In the genomic region with DNA sequence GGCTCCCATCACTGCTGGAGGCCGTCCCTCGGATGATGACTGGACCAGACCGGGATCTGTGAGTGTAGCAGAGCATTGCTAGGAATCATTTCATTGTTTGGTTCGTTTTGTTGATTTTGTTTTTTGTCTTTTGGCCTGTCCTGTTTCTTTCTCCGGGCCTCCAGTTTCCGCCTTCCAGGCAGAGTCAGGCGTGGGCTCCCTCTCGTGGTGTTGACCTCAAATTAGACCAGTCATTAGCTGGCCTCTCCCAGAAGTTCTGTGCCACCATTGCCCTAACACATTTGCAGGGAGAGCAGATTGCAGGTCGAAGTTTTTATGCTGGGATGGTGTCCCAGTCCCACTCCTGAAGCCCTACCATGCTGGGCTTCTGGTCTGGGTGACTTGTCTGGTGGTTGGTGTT, we compare ENCODE assay signal across 23 mouse cellular contexts. TPM values are rescaled to one million over a fixed set of nuclear protein-coding genes. Genes with fewer than 3 reads are reported as not detected.
DNase-seq lines count a peak whose midpoint lies in the region; ATAC-seq and TF ChIP-seq lines count a peak whose summit lies in the region.
"Had no signal": no experiment of that assay in that cellular context is flagged by ENCODE, and none has a peak within 500 bp of the region (broad histone marks: within the 10 kb centered on the region; RNA-seq: fewer than 3 reads in every experiment).

No protein-coding gene starts in this region.

- no peak overlapping the region for H3K9ac ChIP-seq in kidney, postnatal 0 days (ENCODE audit: low read depth, low read length)
- H3K9ac ChIP-seq in lung, embryonic 14.5 days = no peak overlapping the region
- H3K9ac ChIP-seq: forebrain, embryonic 12.5 days; limb, embryonic 13.5 days; lung, embryonic 15.5 days; neural tube, embryonic 12.5 days; stomach, embryonic 15.5 days had no signal

- H3K4me3 ChIP-seq in kidney, postnatal 0 days (replicated peaks; ENCODE audit: low read depth, low read length) = no peak overlapping the region
- H3K4me3 ChIP-seq in lung, embryonic 14.5 days (ENCODE audit: low read depth, low read length) = no peak overlapping the region
- H3K4me3 ChIP-seq: forebrain, embryonic 12.5 days; limb, embryonic 13.5 days; lung, embryonic 15.5 days; neural tube, embryonic 12.5 days; stomach, embryonic 15.5 days had no signal

- no peaks in the 10 kb centered on the region for H3K9me3 ChIP-seq in kidney, postnatal 0 days (replicated peaks; ENCODE audit: low read length)
- H3K9me3 ChIP-seq in lung, embryonic 14.5 days (ENCODE audit: low read depth, low read length) = no peaks in the 10 kb centered on the region
- H3K9me3 ChIP-seq: forebrain, embryonic 12.5 days; limb, embryonic 13.5 days; lung, embryonic 15.5 days; neural tube, embryonic 12.5 days; stomach, embryonic 15.5 days had no signal

- WGBS in kidney, postnatal 0 days = 67% methylated on average over 9 of the region's 9 CpGs
- 69% methylated on average over 9 of the region's 9 CpGs for WGBS in lung, embryonic 14.5 days

- no peaks in the 10 kb centered on the region for H3K36me3 ChIP-seq in kidney, postnatal 0 days (ENCODE audit: insufficient read depth, low read length)
- no peaks in the 10 kb centered on the region for H3K36me3 ChIP-seq in lung, embryonic 14.5 days (ENCODE audit: insufficient read depth)
- H3K36me3 ChIP-seq: forebrain, embryonic 12.5 days; limb, embryonic 13.5 days; lung, embryonic 15.5 days; neural tube, embryonic 12.5 days; stomach, embryonic 15.5 days had no signal

- H3K27ac ChIP-seq in kidney, postnatal 0 days = no peak overlapping the region
- no peak overlapping the region for H3K27ac ChIP-seq in lung, embryonic 14.5 days (ENCODE audit: low read depth)
- H3K27ac ChIP-seq: forebrain, embryonic 12.5 days; hindbrain, postnatal 0 days; limb, embryonic 13.5 days; lung, embryonic 15.5 days; neural tube, embryonic 12.5 days; stomach, embryonic 15.5 days had no signal

- no peaks in the 10 kb centered on the region for H3K4me1 ChIP-seq in kidney, postnatal 0 days (replicated peaks; ENCODE audit: insufficient read depth, low read length)
- no peaks in the 10 kb centered on the region for H3K4me1 ChIP-seq in lung, embryonic 14.5 days (ENCODE audit: insufficient read depth)
- H3K4me1 ChIP-seq: forebrain, embryonic 12.5 days; limb, embryonic 13.5 days; lung, embryonic 15.5 days; neural tube, embryonic 12.5 days; stomach, embryonic 15.5 days had no signal

- no peak for DNase-seq in kidney, postnatal 0 days (ENCODE audit: low spot score)
- no peak for DNase-seq in kidney, postnatal 14 days
- DNase-seq in lung, embryonic 14.5 days = no peak
- no peak for DNase-seq in lung, adult 18-20 months
- DNase-seq in ES-CJ7 (ENCODE audit: low read depth, low spot score) = peak; percentile 40
- no peak for DNase-seq in urinary bladder, postnatal 10 days (ENCODE audit: low spot score)
- DNase-seq: adrenal gland, postnatal 36 days; cerebellum, adult 9-11 months; heart, postnatal 4 days; kidney, adult 9 months; thymus, postnatal 14 days had no signal

- TF ChIP-seq CTCF in kidney, postnatal 0 days (IDR thresholded peaks at IDR 0.05; ENCODE audit: low read depth) = peak; percentile 32; the same call in 1 of the 2 replicates
- TF ChIP-seq CTCF in lung, embryonic 14.5 days (IDR thresholded peaks at IDR 0.05; ENCODE audit: low read depth) = peak; percentile 9; the same call in 1 of the 2 replicates

- ATAC-seq in kidney, postnatal 0 days (replicated peaks; ENCODE audit: low FRiP score, low read depth) = no peak
- no peak for ATAC-seq in lung, embryonic 14.5 days (ENCODE audit: insufficient read depth)
- ATAC-seq in erythroid progenitor cell, adult 5-6 weeks (replicated peaks; ENCODE audit: low FRiP score, poor library complexity, severe bottlenecking) = 0 out of 2 replicates have a peak, but pooled peaks have one; percentile 39
- ATAC-seq: activated CD4-positive, CD25-positive, alpha-beta regulatory T cell, adult 4 months; CD4-positive, CD25-positive, alpha-beta regulatory T cell, adult 4 months; hindbrain, postnatal 0 days had no signal

- no peaks in the 10 kb centered on the region for H3K27me3 ChIP-seq in kidney, postnatal 0 days (ENCODE audit: insufficient read depth, low read length)
- no peaks in the 10 kb centered on the region for H3K27me3 ChIP-seq in lung, embryonic 14.5 days (ENCODE audit: insufficient read depth, low read length)
- H3K27me3 ChIP-seq: limb, embryonic 13.5 days; lung, embryonic 15.5 days; neural tube, embryonic 12.5 days; stomach, embryonic 15.5 days had no signal

- H3K4me2 ChIP-seq in kidney, postnatal 0 days (ENCODE audit: low read length) = no peak overlapping the region
- H3K4me2 ChIP-seq in lung, embryonic 14.5 days = no peak overlapping the region
- H3K4me2 ChIP-seq: forebrain, embryonic 12.5 days; limb, embryonic 13.5 days; lung, embryonic 15.5 days; neural tube, embryonic 12.5 days; stomach, embryonic 15.5 days had no signal

RNA-seq across cellular contexts. Expression of a gene that starts 12.5 kb away (rescaled TPM):
- polyA plus RNA-seq in kidney, postnatal 0 days (2015; fragmentation: Nextera tagmentation; extraction: Ambion mirVana) = 107 and 128 TPM in 2 replicates
- 138 and 145 TPM in 2 replicates for polyA plus RNA-seq in lung, embryonic 14.5 days (2014; fragmentation: Nextera tagmentation; extraction: Ambion mirVana)
- total RNA-seq in erythroid progenitor cell, adult 5-6 weeks (2015; ENCODE audit: low replicate concordance) = 87.2 and 123 TPM in 2 replicates
- total RNA-seq in erythroid progenitor cell, adult 5-6 weeks (2017; ENCODE audit: low replicate concordance) = 36.2 and 100.0 TPM in 2 replicates

RNA-seq across cellular contexts. Expression of a gene that starts 20.9 kb away (rescaled TPM):
- polyA plus RNA-seq in kidney, postnatal 0 days (2015; fragmentation: Nextera tagmentation; extraction: Ambion mirVana) = 54.0 and 56.5 TPM in 2 replicates
- 25.5 and 33.4 TPM in 2 replicates for polyA plus RNA-seq in lung, embryonic 14.5 days (2014; fragmentation: Nextera tagmentation; extraction: Ambion mirVana)
- total RNA-seq in erythroid progenitor cell, adult 5-6 weeks (2015; ENCODE audit: low replicate concordance) = 31.0 and 42.8 TPM in 2 replicates
- 29.1 and 35.0 TPM in 2 replicates for total RNA-seq in erythroid progenitor cell, adult 5-6 weeks (2017; ENCODE audit: low replicate concordance)

RNA-seq across cellular contexts. Expression of a gene that starts 21.3 kb away (rescaled TPM):
- polyA plus RNA-seq in kidney, postnatal 0 days (2015; fragmentation: Nextera tagmentation; extraction: Ambion mirVana) = 7.1 and 7.2 TPM in 2 replicates
- polyA plus RNA-seq in lung, embryonic 14.5 days (2014; fragmentation: Nextera tagmentation; extraction: Ambion mirVana) = 3.7 and 4.2 TPM in 2 replicates
- 3.8 and 8.3 TPM in 2 replicates for total RNA-seq in erythroid progenitor cell, adult 5-6 weeks (2015; ENCODE audit: low replicate concordance)
- total RNA-seq in erythroid progenitor cell, adult 5-6 weeks (2017; ENCODE audit: low replicate concordance) = 6.4 and 11.0 TPM in 2 replicates

RNA-seq across cellular contexts. Expression of a gene that starts 28.7 kb away (rescaled TPM):
- polyA plus RNA-seq in kidney, postnatal 0 days (2015; fragmentation: Nextera tagmentation; extraction: Ambion mirVana) = 12.3 and 13.7 TPM in 2 replicates
- polyA plus RNA-seq in lung, embryonic 14.5 days (2014; fragmentation: Nextera tagmentation; extraction: Ambion mirVana) = 0.89 and 1.0 TPM in 2 replicates
- not detected in 2 replicates for total RNA-seq in erythroid progenitor cell, adult 5-6 weeks (2015; ENCODE audit: low replicate concordance)
- not detected in 2 replicates for total RNA-seq in erythroid progenitor cell, adult 5-6 weeks (2017; ENCODE audit: low replicate concordance)
- total RNA-seq: adrenal gland, postnatal 36 days; gastrocnemius, postnatal 4 days; heart, postnatal 4 days; hindbrain, postnatal 0 days; left cerebral cortex, postnatal 10 days had no signal
- polyA plus RNA-seq: activated CD4-positive, CD25-positive, alpha-beta regulatory T cell, adult 4 months; CD4-positive, CD25-positive, alpha-beta regulatory T cell, adult 4 months; heart, embryonic 14.5 days had no signal

RNA-seq across cellular contexts. Expression of a gene that starts 48.1 kb away (rescaled TPM):
- polyA plus RNA-seq in kidney, postnatal 0 days (2015; fragmentation: Nextera tagmentation; extraction: Ambion mirVana) = 42.6 and 45.5 TPM in 2 replicates
- 52.3 and 54.2 TPM in 2 replicates for polyA plus RNA-seq in lung, embryonic 14.5 days (2014; fragmentation: Nextera tagmentation; extraction: Ambion mirVana)
- total RNA-seq in erythroid progenitor cell, adult 5-6 weeks (2015; ENCODE audit: low replicate concordance) = 18.4 and 26.0 TPM in 2 replicates
- 7.2 and 14.8 TPM in 2 replicates for total RNA-seq in erythroid progenitor cell, adult 5-6 weeks (2017; ENCODE audit: low replicate concordance)
